ENCODE assay signal across 29 mouse cellular contexts in the genomic region with DNA sequence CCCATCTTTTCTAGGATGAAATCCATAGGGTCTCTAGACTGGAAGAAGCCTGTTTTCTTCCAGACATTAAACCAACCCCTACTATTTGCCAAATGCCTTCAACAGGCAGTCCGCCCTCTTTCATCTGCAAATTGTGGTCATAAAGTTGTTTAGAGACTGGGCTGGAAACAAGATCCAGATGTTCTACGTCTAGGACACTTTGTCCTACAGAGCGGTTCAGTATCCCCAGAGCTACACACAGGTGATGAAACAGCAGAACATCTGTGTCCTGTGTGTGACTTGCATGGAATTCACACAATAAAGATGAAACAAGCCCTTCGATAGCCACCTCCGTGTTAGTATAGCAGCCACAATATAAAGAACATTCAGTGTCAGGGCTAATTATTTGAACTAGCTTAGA.
DNase-seq lines count a peak whose midpoint lies in the region; ATAC-seq and TF ChIP-seq lines count a peak whose summit lies in the region.
"Had no signal": no experiment of that assay in that cellular context is flagged by ENCODE, and none has a peak within 500 bp of the region (broad histone marks: within the 10 kb centered on the region; RNA-seq: fewer than 3 reads in every experiment).

No protein-coding gene starts in this region.

- no peak overlapping the region for H3K9ac ChIP-seq in limb, embryonic 11.5 days (ENCODE audit: low read length)
- no peak overlapping the region for H3K9ac ChIP-seq in liver, embryonic 12.5 days
- H3K9ac ChIP-seq: embryonic facial prominence, embryonic 13.5 days; forebrain, embryonic 15.5 days; hindbrain, embryonic 15.5 days; intestine, embryonic 15.5 days; midbrain, embryonic 13.5 days; neural tube, embryonic 15.5 days had no signal

- no peaks in the 10 kb centered on the region for H3K9me3 ChIP-seq in E14TG2a.4 (ENCODE audit: low read length)
- H3K9me3 ChIP-seq in limb, embryonic 11.5 days (ENCODE audit: control insufficient read depth, low read length): no peaks in the 10 kb centered on the region
- H3K9me3 ChIP-seq in liver, embryonic 12.5 days (replicated peaks): no peaks in the 10 kb centered on the region
- H3K9me3 ChIP-seq: embryonic facial prominence, embryonic 13.5 days; forebrain, embryonic 10.5 days; forebrain, embryonic 15.5 days; hindbrain, embryonic 10.5 days; hindbrain, embryonic 15.5 days; intestine, embryonic 15.5 days; midbrain, embryonic 13.5 days; neural tube, embryonic 15.5 days had no signal

- H3K27me3 ChIP-seq in E14TG2a.4 (ENCODE audit: insufficient read depth, low read length): no peaks in the 10 kb centered on the region
- H3K27me3 ChIP-seq in limb, embryonic 11.5 days (ENCODE audit: control insufficient read depth, insufficient read depth, low read length): no peaks in the 10 kb centered on the region
- peaks cover 14% of the 10 kb centered on the region for H3K27me3 ChIP-seq in liver, embryonic 12.5 days (replicated peaks)
- H3K27me3 ChIP-seq: embryonic facial prominence, embryonic 13.5 days; forebrain, embryonic 15.5 days; intestine, embryonic 15.5 days; Patski had no signal

- peaks cover 61% of the 10 kb centered on the region for H3K4me1 ChIP-seq in E14TG2a.4 (replicated peaks; ENCODE audit: low read depth, low read length)
- H3K4me1 ChIP-seq in limb, embryonic 11.5 days (ENCODE audit: control insufficient read depth, insufficient read depth, low read length): peaks cover 24% of the 10 kb centered on the region
- H3K4me1 ChIP-seq in liver, embryonic 12.5 days: peaks cover 7% of the 10 kb centered on the region

- peak overlapping the region; percentile 57 for H3K27ac ChIP-seq in layer of hippocampus, adult 2 months
- peak overlapping the region; percentile 57; the same call in 1 of the 2 replicates for H3K27ac ChIP-seq in limb, embryonic 11.5 days (replicated peaks; ENCODE audit: low read depth, low read length)
- no peak overlapping the region for H3K27ac ChIP-seq in liver, embryonic 12.5 days
- H3K27ac ChIP-seq: embryonic facial prominence, embryonic 13.5 days; forebrain, embryonic 10.5 days; forebrain, embryonic 15.5 days; gastrocnemius, adult 2 months; hindbrain, embryonic 10.5 days; hindbrain, embryonic 15.5 days; intestine, embryonic 15.5 days; kidney, postnatal 0 days; macrophage; midbrain, embryonic 13.5 days; neural tube, embryonic 15.5 days had no signal

- no peak for DNase-seq in layer of hippocampus, adult 2 months (ENCODE audit: low spot score in 2 of 2)
- DNase-seq in layer of hippocampus, postnatal 25 days (ENCODE audit: extremely low spot score in 1 of 2, low spot score in 1 of 2): no peak
- DNase-seq in ES-CJ7 (ENCODE audit: low read depth, low spot score): peak; percentile 42
- peak; percentile 57 for DNase-seq in limb, embryonic 11.5 days (ENCODE audit: low spot score)
- DNase-seq: adrenal gland, postnatal 14 days; B cell, adult 2 months; cerebellum, adult 11-12 months; cerebellum, adult 9-11 months; gastrocnemius, adult 2 months; heart, postnatal 14 days; kidney, adult 8-10 months; retina, postnatal 1 day; right cerebral cortex, postnatal 14 days; thymus, postnatal 4 days had no signal

- no peak overlapping the region for H3K4me2 ChIP-seq in limb, embryonic 11.5 days (ENCODE audit: low read depth, severe bottlenecking)
- H3K4me2 ChIP-seq in liver, embryonic 12.5 days: no peak overlapping the region
- H3K4me2 ChIP-seq: embryonic facial prominence, embryonic 13.5 days; forebrain, embryonic 15.5 days; hindbrain, embryonic 15.5 days; intestine, embryonic 15.5 days; midbrain, embryonic 13.5 days; neural tube, embryonic 15.5 days had no signal

- TF ChIP-seq CTCF in layer of hippocampus, adult 2 months (conservative IDR thresholded peaks at IDR 0.05): no peak
- no peak for TF ChIP-seq CTCF in E14TG2a.4 (conservative IDR thresholded peaks at IDR 0.05; ENCODE audit: low read length)

- H3K4me3 ChIP-seq in layer of hippocampus, adult 2 months: no peak overlapping the region
- 0 out of 2 replicates have a peak overlapping the region, but pooled peaks have one; percentile 14 for H3K4me3 ChIP-seq in E14TG2a.4 (replicated peaks; ENCODE audit: low read length)
- no peak overlapping the region for H3K4me3 ChIP-seq in limb, embryonic 11.5 days (ENCODE audit: low read depth, low read length)
- no peak overlapping the region for H3K4me3 ChIP-seq in liver, embryonic 12.5 days
- H3K4me3 ChIP-seq: embryonic facial prominence, embryonic 13.5 days; forebrain, embryonic 10.5 days; forebrain, embryonic 15.5 days; gastrocnemius, adult 2 months; hindbrain, embryonic 10.5 days; hindbrain, embryonic 15.5 days; intestine, embryonic 15.5 days; midbrain, embryonic 13.5 days; neural tube, embryonic 15.5 days had no signal

- peaks cover 9% of the 10 kb centered on the region for H3K36me3 ChIP-seq in E14TG2a.4 (ENCODE audit: insufficient read depth, low read length)
- no peaks in the 10 kb centered on the region for H3K36me3 ChIP-seq in limb, embryonic 11.5 days (ENCODE audit: control insufficient read depth, insufficient read depth, low read length)
- H3K36me3 ChIP-seq in liver, embryonic 12.5 days: no peaks in the 10 kb centered on the region
- H3K36me3 ChIP-seq: embryonic facial prominence, embryonic 13.5 days; forebrain, embryonic 10.5 days; forebrain, embryonic 15.5 days; G1E; hindbrain, embryonic 10.5 days; hindbrain, embryonic 15.5 days; intestine, embryonic 15.5 days; midbrain, embryonic 13.5 days; neural tube, embryonic 15.5 days had no signal

- WGBS in limb, embryonic 11.5 days: 6% methylated on average over 5 of the region's 5 CpGs
- WGBS in liver, embryonic 12.5 days (ENCODE audit: insufficient replicate concordance): 69% methylated on average over 5 of the region's 5 CpGs

- ATAC-seq in limb, embryonic 11.5 days (ENCODE audit: insufficient number of reproducible peaks, low FRiP score, low TSS enrichment, low read depth): 0 out of 2 replicates have a peak, but pooled peaks have one; percentile 46
- ATAC-seq in liver, embryonic 12.5 days: no peak
- ATAC-seq in monocyte, adult 5-6 weeks (replicated peaks; ENCODE audit: insufficient number of reproducible peaks, low FRiP score, low TSS enrichment, poor library complexity, severe bottlenecking): no peak
- ATAC-seq: forebrain, embryonic 15.5 days; intestine, embryonic 15.5 days; midbrain, embryonic 13.5 days; Patski had no signal

Comparison
In these comparisons a context has a peak if more than half of its experiments do, and no peak if none do; other contexts are left out.
1. DNase-seq: peak in ES-CJ7 (single experiment) and limb, embryonic 11.5 days (single experiment); none in layer of hippocampus, adult 2 months (0 of 2) and layer of hippocampus, postnatal 25 days (0 of 2).